Mouse (Mus musculus) neural tube, embryonic 13.5 days (tissue): Measurements from ENCODE around the gene Psapl1. TPM values are rescaled to one million over a fixed set of nuclear protein-coding genes. Genes with fewer than 3 reads are reported as not detected.

ENCODE experiments used
- ATAC-seq: fragments of 200-750 bp; cut with Nextera tagmentation; 2 replicates; pipeline ENCODE4 v1.8.0; 2017; ENCODE audit warnings: low read depth, mild to moderate bottlenecking, moderate TSS enrichment, moderate library complexity
- H3K27ac ChIP-seq: fragments of 300-500 bp; sonication (generic); replicated peaks from 2 replicates; pipeline ENCODE4 v1.5.1; 2015; ENCODE audit warnings: moderate library complexity, mild to moderate bottlenecking, inconsistent platforms
- H3K27me3 ChIP-seq: fragments of 300-500 bp; sonication (generic); 2 replicates; pipeline ENCODE4 v1.6.1; 2015; ENCODE audit warnings: mild to moderate bottlenecking, inconsistent platforms
- H3K36me3 ChIP-seq: fragments of 300-500 bp; sonication (generic); 2 replicates; pipeline ENCODE4 v1.6.1; 2015; ENCODE audit warnings: mild to moderate bottlenecking, inconsistent platforms
- H3K4me1 ChIP-seq: fragments of 300-500 bp; sonication (generic); replicated peaks from 2 replicates; pipeline ENCODE4 v1.6.1; 2015; ENCODE audit warnings: inconsistent platforms
- H3K4me2 ChIP-seq: fragments of 300-500 bp; sonication (generic); 2 replicates; pipeline ENCODE4 v1.6.1; 2015; ENCODE audit warnings: inconsistent platforms, mild to moderate bottlenecking, moderate library complexity
- H3K4me3 ChIP-seq: fragments of 300-500 bp; sonication (generic); 2 replicates; pipeline ENCODE4 v1.5.1; 2015; ENCODE audit warnings: mild to moderate bottlenecking, inconsistent platforms
- H3K9ac ChIP-seq: fragments of 300-500 bp; sonication (generic); 2 replicates; pipeline ENCODE4 v1.6.1; 2015; ENCODE audit warnings: moderate library complexity, mild to moderate bottlenecking, inconsistent platforms
- H3K9me3 ChIP-seq: fragments of 300-500 bp; sonication (generic); 2 replicates; pipeline ENCODE4 v1.6.1; 2016; ENCODE audit warnings: inconsistent platforms
- WGBS: fragments of 180-500 bp; shearing (Covaris S2); methylation state at CpG from one replicate; pipeline ENCODE4 v1.1.7; 2015; 5-methylcytosine and 5-hydroxymethylcytosine counted together
- polyA plus RNA-seq: library from polyadenylated mRNA; unstranded; fragments of >200 nt; fragmentation: Nextera tagmentation; extraction: Ambion mirVana; gene quantifications from 2 replicates; pipeline ENCODE4 v1.2.1, GENCODE M21; 2015

Psapl1 gene
- polyA plus RNA-seq, 1 experiment from 2014 or later, result 0.07 TPM

DNA sequence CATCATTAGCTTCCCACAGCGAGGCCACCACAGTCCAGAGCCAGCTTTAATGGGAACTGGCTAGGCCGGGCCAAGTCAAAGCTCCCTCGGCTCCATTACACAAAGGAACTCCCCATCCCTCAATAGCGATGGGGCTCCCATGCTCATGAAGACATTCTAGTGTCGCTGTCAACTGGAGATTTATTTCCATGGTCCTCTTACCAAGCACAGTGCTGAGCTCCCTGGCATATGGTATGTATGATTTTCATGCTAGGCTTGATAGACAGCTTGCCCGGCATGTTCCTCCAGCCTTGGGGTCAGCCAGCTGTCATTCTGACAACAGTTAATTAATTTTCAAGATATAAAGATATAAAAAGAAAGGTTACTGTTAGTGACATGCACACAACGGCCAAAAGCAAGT lies 21.5 kb upstream of the Psapl1 start:
- 67% methylated on average over 7 of the region's 7 CpGs for WGBS
- H3K9me3 ChIP-seq, result no peaks in the 10 kb centered on the region
- H3K27me3 ChIP-seq, result no peaks in the 10 kb centered on the region; the same call in 1 of the 2 replicates
- H3K4me2 ChIP-seq, result no peak overlapping the region
- ATAC-seq, result no peak
- no peaks in the 10 kb centered on the region for H3K36me3 ChIP-seq
- no peak overlapping the region for H3K9ac ChIP-seq
- no peak overlapping the region for H3K27ac ChIP-seq
- H3K4me1 ChIP-seq, result peaks cover 6% of the 10 kb centered on the region; the same call in 1 of the 2 replicates
- H3K4me3 ChIP-seq, result no peak overlapping the region

DNA sequence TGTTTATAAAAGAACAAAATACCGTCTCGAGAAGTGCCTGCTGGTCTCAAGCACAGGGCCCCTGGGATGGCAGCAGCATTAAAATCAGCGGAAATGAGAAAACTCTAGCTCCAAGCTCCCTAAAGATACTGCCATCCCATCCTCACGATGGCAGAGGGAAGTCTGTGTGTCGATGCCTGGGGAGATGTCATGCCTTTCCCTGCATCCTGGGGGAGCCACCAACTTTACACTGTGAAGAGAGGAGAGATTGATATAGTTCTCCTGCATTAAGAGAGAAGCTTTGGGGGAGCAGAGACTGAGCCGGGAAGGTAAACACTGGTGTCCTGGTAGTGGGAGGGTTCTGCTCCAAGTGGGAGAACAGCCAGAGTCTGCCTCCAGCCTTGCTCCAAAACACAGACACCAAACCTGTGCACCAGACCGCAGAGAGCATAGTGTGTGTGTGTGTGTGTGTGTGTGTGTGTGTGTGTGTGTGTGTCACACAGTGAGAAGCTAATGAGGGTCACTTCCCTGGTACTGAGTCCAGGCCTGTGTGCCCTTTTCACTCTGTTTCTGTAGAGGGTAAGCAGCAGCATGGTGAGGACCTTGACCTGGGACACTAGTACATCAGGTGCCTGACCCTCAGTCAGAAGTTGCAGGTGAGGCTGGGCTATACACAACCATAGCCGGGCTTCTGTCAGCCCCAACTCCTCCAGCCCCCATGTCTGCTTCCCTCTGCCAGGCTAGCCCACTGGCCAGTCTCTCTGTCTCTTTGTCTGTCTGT lies 17.3 kb upstream of the Psapl1 start:
- H3K9ac ChIP-seq, result no peak overlapping the region
- no peaks in the 10 kb centered on the region for H3K9me3 ChIP-seq
- H3K4me3 ChIP-seq, result no peak overlapping the region
- peaks cover 6% of the 10 kb centered on the region; the same call in 1 of the 2 replicates for H3K4me1 ChIP-seq
- H3K27ac ChIP-seq, result no peak overlapping the region
- no peaks in the 10 kb centered on the region; the same call in 1 of the 2 replicates for H3K27me3 ChIP-seq
- WGBS, result 63% methylated on average over 8 of the region's 8 CpGs
- no peak overlapping the region for H3K4me2 ChIP-seq
- no peaks in the 10 kb centered on the region for H3K36me3 ChIP-seq
- no peak; the same call in 1 of the 2 replicates for ATAC-seq

DNA sequence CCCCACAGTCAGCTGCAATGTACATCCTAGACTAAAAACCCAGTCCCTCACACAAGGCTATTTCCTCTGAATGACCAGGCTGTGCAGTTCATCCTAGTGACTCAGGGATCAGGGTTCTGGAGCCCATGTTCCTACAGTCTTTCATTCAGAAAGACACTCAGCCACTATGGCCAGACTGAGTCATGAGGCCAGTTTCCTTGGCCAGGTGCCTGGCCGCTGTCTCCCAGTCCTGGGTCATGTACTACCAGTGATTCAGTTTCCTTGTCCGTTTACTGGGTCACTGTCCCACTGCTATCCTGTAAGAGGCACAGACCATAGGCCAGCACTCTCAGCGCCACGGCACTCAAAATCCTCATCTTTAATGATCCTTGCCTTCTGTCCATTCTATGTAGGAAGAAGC lies 15.5 kb upstream of the Psapl1 start:
- H3K9me3 ChIP-seq, result no peaks in the 10 kb centered on the region
- no peaks in the 10 kb centered on the region for H3K36me3 ChIP-seq
- H3K4me1 ChIP-seq, result no peaks in the 10 kb centered on the region; the same call in none of the 2 replicates
- no peak overlapping the region for H3K27ac ChIP-seq
- no peak overlapping the region for H3K4me3 ChIP-seq
- no peak overlapping the region for H3K9ac ChIP-seq
- no peak for ATAC-seq
- H3K4me2 ChIP-seq, result no peak overlapping the region
- WGBS, result 84% methylated on average over 4 of the region's 4 CpGs
- H3K27me3 ChIP-seq, result no peaks in the 10 kb centered on the region; the same call in 1 of the 2 replicates

DNA sequence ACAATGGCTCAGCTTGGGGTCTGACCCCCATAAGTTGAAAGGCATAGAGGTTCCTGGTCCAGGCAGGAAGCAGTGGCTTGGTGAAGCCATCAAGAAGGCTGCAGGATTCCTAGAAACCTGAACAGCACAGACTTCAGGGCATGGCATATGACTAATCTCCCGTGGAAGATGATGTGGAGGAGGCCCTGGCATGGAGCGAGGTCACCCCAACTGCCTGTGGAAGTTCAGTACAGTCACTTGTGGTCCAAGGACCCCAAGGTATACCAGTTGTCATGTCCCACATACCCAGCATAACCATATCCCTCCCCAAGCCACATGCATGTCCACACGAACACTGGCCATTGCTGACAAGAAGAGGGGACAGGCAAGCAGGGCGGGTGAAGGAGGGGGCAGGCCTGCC lies 12.5 kb upstream of the Psapl1 start:
- no peaks in the 10 kb centered on the region for H3K27me3 ChIP-seq
- no peak overlapping the region for H3K9ac ChIP-seq
- WGBS, result 87% methylated on average over 4 of the region's 4 CpGs
- H3K27ac ChIP-seq, result no peak overlapping the region
- H3K4me1 ChIP-seq, result peaks cover 15% of the 10 kb centered on the region
- no peak overlapping the region for H3K4me3 ChIP-seq
- H3K4me2 ChIP-seq, result no peak overlapping the region
- no peak for ATAC-seq
- no peaks in the 10 kb centered on the region for H3K9me3 ChIP-seq
- H3K36me3 ChIP-seq, result no peaks in the 10 kb centered on the region

DNA sequence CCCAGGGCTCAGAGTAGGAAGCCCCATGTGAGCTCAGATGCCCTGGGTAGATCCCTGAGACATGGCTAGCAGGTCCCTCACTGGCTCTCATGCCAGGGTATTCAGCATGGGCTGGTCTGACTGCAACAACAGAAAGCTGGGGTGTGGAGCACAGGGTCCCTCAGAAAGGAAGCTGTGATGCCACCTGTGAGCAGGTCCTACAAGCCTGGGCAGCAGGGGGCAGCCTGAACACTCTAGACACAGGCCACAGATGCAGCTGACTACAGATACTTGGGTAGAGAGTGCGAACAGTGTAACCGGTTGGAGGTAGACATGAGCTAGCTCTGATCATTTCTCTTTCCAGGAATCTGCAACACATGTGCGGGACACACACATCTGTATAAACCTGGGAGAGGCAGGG lies 11.9 kb upstream of the Psapl1 start:
- Histone ChIP-seq H3K4me1 (peaks cover 15% of the 10 kb centered on the region), H3K9me3 (no peaks in the 10 kb centered on the region), H3K4me3 (no peak overlapping the region), H3K4me2 (no peak overlapping the region), H3K27ac (no peak overlapping the region), H3K9ac (no peak overlapping the region), H3K36me3 (no peaks in the 10 kb centered on the region), H3K27me3 (no peaks in the 10 kb centered on the region)
- WGBS, result 85% methylated on average over 3 of the region's 3 CpGs
- ATAC-seq, result no peak

DNA sequence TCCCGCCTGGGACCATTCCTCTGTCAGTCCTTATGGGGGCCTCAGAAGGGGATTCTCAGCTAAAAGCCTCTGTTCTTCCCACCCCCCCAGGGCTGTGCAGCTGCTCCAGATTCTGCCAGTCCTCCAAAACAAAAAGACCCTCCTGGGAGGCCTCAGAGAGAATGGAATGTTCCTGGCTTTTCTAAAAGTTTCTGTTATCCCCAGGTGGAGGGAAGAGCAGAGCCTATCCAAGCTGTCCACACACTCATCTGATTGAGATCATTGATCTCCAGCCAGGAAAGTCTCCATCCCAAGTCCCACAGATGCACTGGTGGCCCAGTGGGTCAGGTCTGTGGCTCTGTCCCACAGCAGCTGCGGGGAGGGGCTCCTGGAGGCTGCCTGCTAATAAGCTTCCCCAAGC lies 11.1 kb upstream of the Psapl1 start:
- Histone ChIP-seq H3K9me3 (no peaks in the 10 kb centered on the region), H3K27ac (no peak overlapping the region)
- 86% methylated on average over 2 of the region's 2 CpGs for WGBS

DNA sequence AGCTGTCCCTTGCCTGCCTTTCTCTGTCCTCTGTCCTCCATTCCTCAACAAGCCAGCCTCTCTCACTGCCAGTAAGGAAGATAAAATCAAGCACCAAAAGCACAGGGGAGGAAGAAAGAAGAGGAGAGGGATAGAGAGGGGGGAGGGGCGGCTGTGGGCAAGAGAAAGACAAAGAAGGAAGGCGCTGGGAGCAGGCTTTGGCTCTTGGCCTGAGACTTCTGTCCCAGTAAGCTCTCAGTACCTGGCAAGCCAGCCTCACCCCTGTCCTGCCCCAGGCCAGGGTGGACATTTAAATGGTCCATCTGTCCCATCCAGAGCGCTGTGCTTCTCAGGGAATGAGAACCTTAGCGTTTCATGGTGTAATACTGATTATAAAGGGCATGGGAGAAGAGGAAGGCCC lies 9.2 kb upstream of the Psapl1 start:
- no peak for ATAC-seq
- WGBS, result 47% methylated on average over 4 of the region's 4 CpGs

More for the DNA sequence above, 11.1 kb upstream of the Psapl1 start:
- H3K4me2 ChIP-seq, result no peak overlapping the region
- ATAC-seq, result no peak
- no peak overlapping the region for H3K9ac ChIP-seq
- H3K4me1 ChIP-seq, result peaks cover 15% of the 10 kb centered on the region
- H3K27me3 ChIP-seq, result no peaks in the 10 kb centered on the region
- no peak overlapping the region for H3K4me3 ChIP-seq
- no peaks in the 10 kb centered on the region for H3K36me3 ChIP-seq

DNA sequence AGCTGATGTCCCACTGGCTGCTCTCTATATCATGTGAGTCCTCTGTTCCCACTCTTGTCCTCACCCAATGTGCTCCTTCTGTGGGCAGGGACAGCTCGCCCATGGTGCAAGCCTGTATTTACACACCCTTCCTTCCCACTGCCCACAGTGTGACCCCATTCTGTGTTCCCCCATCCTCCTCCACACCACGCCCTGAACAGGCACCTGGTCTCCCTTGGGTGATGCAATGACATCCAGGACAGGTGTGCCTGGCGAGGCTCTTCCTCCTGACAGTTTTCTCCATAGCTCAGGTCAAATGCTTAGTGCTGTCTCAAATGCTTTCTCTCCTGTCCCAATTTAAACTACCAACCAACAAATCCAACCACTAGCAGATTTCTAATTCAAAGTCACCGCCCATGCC lies 8.4 kb upstream of the Psapl1 start:
- Histone ChIP-seq H3K27me3 (no peaks in the 10 kb centered on the region), H3K27ac (no peak overlapping the region), H3K4me3 (no peak overlapping the region), H3K4me2 (no peak overlapping the region), H3K9ac (no peak overlapping the region), H3K4me1 (peaks cover 15% of the 10 kb centered on the region), H3K9me3 (no peaks in the 10 kb centered on the region), H3K36me3 (no peaks in the 10 kb centered on the region)
- 88% methylated on average over 4 of the region's 4 CpGs for WGBS
- ATAC-seq, result no peak

More for the DNA sequence above, 9.2 kb upstream of the Psapl1 start:
- H3K36me3 ChIP-seq, result no peaks in the 10 kb centered on the region
- no peaks in the 10 kb centered on the region for H3K27me3 ChIP-seq
- no peak overlapping the region for H3K4me3 ChIP-seq
- peak overlapping the region; percentile 27; the same call in 1 of the 2 replicates for H3K9ac ChIP-seq
- no peaks in the 10 kb centered on the region for H3K9me3 ChIP-seq
- no peak overlapping the region for H3K4me2 ChIP-seq
- H3K4me1 ChIP-seq, result peaks cover 15% of the 10 kb centered on the region
- H3K27ac ChIP-seq, result no peak overlapping the region

DNA sequence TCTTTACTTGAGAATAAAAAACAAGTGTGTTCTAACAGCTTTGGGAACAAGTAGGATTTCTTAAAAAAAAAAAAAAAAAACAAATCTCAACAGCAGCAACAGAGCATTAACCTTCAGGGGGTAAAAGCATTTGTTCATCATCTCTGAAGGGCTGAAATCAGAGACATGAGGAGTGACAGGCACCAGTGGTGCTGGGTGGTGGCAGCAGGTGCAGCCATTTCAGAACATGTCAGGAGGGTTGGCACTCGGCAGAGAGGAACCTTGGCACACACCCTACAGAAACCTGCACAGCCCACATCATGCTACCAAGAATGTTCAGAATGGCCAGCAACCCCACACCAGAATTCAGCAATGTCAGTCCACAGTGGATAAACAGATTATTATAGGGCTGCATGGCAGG lies 4.3 kb upstream of the Psapl1 start:
- H3K27ac ChIP-seq, result no peak overlapping the region
- H3K27me3 ChIP-seq, result no peaks in the 10 kb centered on the region
- peaks cover 11% of the 10 kb centered on the region for H3K4me1 ChIP-seq
- no peak overlapping the region for H3K4me3 ChIP-seq
- no peaks in the 10 kb centered on the region for H3K36me3 ChIP-seq
- H3K4me2 ChIP-seq, result no peak overlapping the region
- H3K9ac ChIP-seq, result no peak overlapping the region
- ATAC-seq, result no peak
- 74% methylated on average over 1 of the region's 1 CpGs for WGBS
- H3K9me3 ChIP-seq, result no peaks in the 10 kb centered on the region

DNA sequence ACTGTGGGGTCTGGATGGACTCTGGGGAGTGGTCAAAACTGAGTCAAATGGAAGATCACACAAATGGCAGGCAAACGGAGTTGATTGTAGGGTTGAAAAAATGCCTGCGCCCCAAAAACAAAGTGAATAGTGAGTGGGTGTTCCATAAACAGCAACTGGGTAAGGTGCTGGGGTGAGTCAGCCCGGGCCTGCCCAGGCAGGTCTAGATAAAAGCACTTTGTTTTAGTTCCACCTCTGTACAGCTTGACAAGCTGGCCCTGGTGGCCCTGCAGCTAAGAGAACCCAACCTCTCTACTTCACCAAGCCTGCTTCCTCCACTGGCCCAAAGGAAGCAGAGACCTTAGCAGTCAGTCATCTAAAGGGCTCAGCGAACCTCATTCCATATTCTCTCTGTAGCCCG lies 1.0 kb upstream of the Psapl1 start:
- Histone ChIP-seq H3K27me3 (no peaks in the 10 kb centered on the region), H3K4me1 (no peaks in the 10 kb centered on the region), H3K27ac (no peak overlapping the region), H3K9me3 (no peaks in the 10 kb centered on the region), H3K9ac (no peak overlapping the region), H3K36me3 (no peaks in the 10 kb centered on the region), H3K4me2 (no peak overlapping the region), H3K4me3 (no peak overlapping the region)
- WGBS, result 79% methylated on average over 5 of the region's 5 CpGs
- ATAC-seq, result no peak

DNA sequence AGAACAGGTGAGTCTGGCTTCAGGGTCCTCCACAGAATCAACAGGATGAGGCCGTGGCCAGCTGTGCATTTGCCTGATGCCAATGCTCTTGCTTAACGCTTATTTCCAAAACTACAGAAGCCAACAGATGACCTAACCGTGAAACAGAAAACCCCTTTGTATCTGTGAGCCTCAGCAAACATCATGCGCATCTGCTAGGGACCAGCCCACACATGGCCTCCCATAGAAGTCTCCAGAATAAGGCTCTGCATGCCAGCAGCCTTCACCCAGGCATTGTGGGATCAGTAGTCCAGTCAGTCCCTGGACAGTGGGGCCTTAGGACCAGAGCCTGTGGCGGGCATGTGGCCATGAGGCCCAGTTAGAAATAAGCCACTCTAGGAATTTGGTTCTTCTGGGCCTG lies 400 bp upstream of the Psapl1 start:
- WGBS, result 88% methylated on average over 5 of the region's 5 CpGs
- Histone ChIP-seq H3K4me2 (no peak overlapping the region), H3K4me3 (no peak overlapping the region), H3K27me3 (no peaks in the 10 kb centered on the region), H3K9me3 (no peaks in the 10 kb centered on the region), H3K4me1 (no peaks in the 10 kb centered on the region), H3K9ac (no peak overlapping the region), H3K36me3 (no peaks in the 10 kb centered on the region), H3K27ac (no peak overlapping the region)
- no peak for ATAC-seq

DNA sequence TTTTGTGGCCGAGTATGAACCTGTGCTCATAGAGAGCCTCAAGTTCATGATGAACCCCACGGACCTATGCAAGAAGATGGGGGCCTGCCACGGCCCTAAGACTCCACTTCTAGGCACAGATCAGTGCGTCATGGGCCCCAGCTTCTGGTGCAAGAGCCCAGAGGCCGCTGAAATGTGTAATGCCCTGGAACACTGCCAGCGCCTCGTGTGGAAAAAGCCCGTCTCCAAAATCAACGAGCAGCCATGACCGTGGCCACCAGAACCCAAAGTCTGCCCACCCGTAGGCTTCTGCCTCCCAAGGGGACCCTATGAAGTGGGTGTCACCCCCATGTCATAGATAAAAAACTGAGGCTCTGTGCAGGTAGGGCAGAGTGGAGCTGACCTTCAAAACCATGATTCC lies 1.6 kb downstream of the Psapl1 start:
- H3K4me2 ChIP-seq, result no peak overlapping the region
- H3K27ac ChIP-seq, result no peak overlapping the region
- H3K4me3 ChIP-seq, result no peak overlapping the region
- H3K36me3 ChIP-seq, result no peaks in the 10 kb centered on the region
- no peak for ATAC-seq
- H3K9ac ChIP-seq, result no peak overlapping the region
- WGBS, result 86% methylated on average over 11 of the region's 11 CpGs
- H3K27me3 ChIP-seq, result no peaks in the 10 kb centered on the region
- H3K9me3 ChIP-seq, result no peaks in the 10 kb centered on the region
- H3K4me1 ChIP-seq, result no peaks in the 10 kb centered on the region

DNA sequence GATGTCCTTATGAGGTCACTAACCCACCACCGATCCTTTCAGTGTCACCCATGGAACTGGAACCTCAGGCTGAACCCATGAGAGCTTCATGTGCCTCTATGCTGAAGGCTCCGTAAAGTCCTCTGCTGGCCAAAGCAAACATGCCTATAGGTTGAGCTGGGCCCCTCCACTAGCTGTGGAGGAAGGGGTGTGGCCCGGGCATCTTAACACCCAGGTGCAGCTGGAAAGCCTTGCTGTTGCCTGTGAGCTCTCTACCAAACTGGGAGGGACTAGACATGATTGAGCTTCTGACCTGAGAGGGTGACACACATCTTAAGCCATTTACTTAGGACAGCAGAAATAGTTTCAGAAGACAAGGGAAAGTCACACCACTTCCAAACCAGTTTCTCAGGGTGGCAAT lies 5.0 kb downstream of the Psapl1 start:
- Histone ChIP-seq H3K4me3 (no peak overlapping the region), H3K4me1 (peaks cover 6% of the 10 kb centered on the region; the same call in 1 of the 2 replicates), H3K27me3 (no peaks in the 10 kb centered on the region), H3K27ac (no peak overlapping the region), H3K9ac (no peak overlapping the region), H3K9me3 (no peaks in the 10 kb centered on the region), H3K4me2 (no peak overlapping the region), H3K36me3 (no peaks in the 10 kb centered on the region)
- WGBS, result 91% methylated on average over 3 of the region's 3 CpGs
- ATAC-seq, result no peak
